Mouse (Mus musculus) MEL (cell line): ENCODE results near the gene Tpmt.

Experiments
- CTCF ChIP-seq, 3 experiments: IDR thresholded peaks in 2 of 3; conservative IDR thresholded peaks in 1 of 3; 2 replicates each; pipeline ENCODE4 v1.5.1; 2011 to 2012; ENCODE audit warnings: low read length in 3 of 3, low read depth in 2 of 3, mild to moderate bottlenecking in 2 of 3, improper control_type of control experiment in 1 of 3, inconsistent platforms in 1 of 3, mixed read lengths in 1 of 3, moderate library complexity in 1 of 3; ENCODE audit not compliant: control insufficient read depth in 1 of 3, insufficient read depth in 1 of 3, poor library complexity in 1 of 3, severe bottlenecking in 1 of 3
- MAX ChIP-seq: IDR thresholded peaks from 2 replicates; pipeline ENCODE4 v1.6.1; 2011; ENCODE audit warnings: low read length, improper control_type of control experiment
- POLR2A ChIP-seq, 2 experiments: IDR thresholded peaks; 2 replicates each; pipeline ENCODE4 v1.6.1; 2011 to 2012; ENCODE audit warnings: low read length in 2 of 2, mild to moderate bottlenecking in 2 of 2, control low read depth in 1 of 2, improper control_type of control experiment in 1 of 2, low read depth in 1 of 2, moderate library complexity in 1 of 2; ENCODE audit not compliant: control insufficient read depth in 1 of 2, insufficient read depth in 1 of 2, poor library complexity in 1 of 2
- TAL1 ChIP-seq: IDR thresholded peaks from 2 replicates; pipeline ENCODE4 v1.6.1; 2012; ENCODE audit warnings: mild to moderate bottlenecking, inconsistent platforms, low read length, moderate library complexity, mixed read lengths
- TBP ChIP-seq: IDR thresholded peaks from 2 replicates; pipeline ENCODE4 v1.8.0; 2011; ENCODE audit warnings: low read depth, low read length, improper control_type of control experiment
- USF2 ChIP-seq, 2 experiments: IDR thresholded peaks; 2 replicates each; pipeline ENCODE4 v1.6.1; 2011 to 2012; ENCODE audit warnings: improper control_type of control experiment in 2 of 2, low read length in 2 of 2, borderline replicate concordance in 1 of 2, inconsistent platforms in 1 of 2, low read depth in 1 of 2, mild to moderate bottlenecking in 1 of 2; ENCODE audit not compliant: insufficient read depth in 1 of 2
- ZKSCAN1 ChIP-seq: IDR thresholded peaks from 2 replicates; pipeline ENCODE4 v1.6.1; 2012; ENCODE audit warnings: low read depth, mild to moderate bottlenecking, inconsistent platforms, low read length, improper control_type of control experiment, moderate library complexity
- ZNF384 ChIP-seq: IDR thresholded peaks from 2 replicates; pipeline ENCODE4 v1.6.1; 2012; ENCODE audit warnings: low read depth, mild to moderate bottlenecking, inconsistent platforms, low read length, improper control_type of control experiment

DNA sequence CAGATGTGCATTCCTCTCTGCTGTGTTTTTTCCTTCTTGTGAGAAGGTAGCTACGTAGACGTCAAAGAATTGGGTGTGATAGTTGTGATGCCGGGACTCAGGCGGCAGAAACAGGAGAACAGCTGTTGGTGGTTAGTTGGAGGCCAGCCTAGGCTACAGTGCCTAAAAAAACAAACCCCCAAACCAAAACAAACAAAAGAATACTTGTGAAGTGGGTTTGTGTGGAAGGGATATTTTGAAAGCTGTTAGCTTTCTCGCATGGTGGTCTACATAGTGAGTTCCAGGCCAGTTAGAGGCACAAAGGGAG, 29.4 kb downstream of the Tpmt start:
- no peak for TF ChIP-seq CTCF (IDR thresholded peaks at IDR 0.05 in 2 of 3, conservative IDR thresholded peaks at IDR 0.05 in 1 of 3; ENCODE audit: control insufficient read depth in 1 of 3, insufficient read depth in 1 of 3, low read depth in 2 of 3, low read length in 3 of 3, poor library complexity in 1 of 3, severe bottlenecking in 1 of 3)
- no peak for TF ChIP-seq ZKSCAN1
- TF ChIP-seq TAL1, result no peak
- no peak for TF ChIP-seq ZNF384
- no peak for TF ChIP-seq USF2 (IDR thresholded peaks at IDR 0.05; ENCODE audit: borderline replicate concordance in 1 of 2, insufficient read depth in 1 of 2, low read depth in 1 of 2, low read length in 2 of 2)
- no peak for TF ChIP-seq MAX
- TF ChIP-seq POLR2A (IDR thresholded peaks at IDR 0.05; ENCODE audit: control insufficient read depth in 1 of 2, insufficient read depth in 1 of 2, low read depth in 1 of 2, low read length in 2 of 2, poor library complexity in 1 of 2), result no peak
- no peak for TF ChIP-seq TBP
